Mouse (Mus musculus): Measurements from ENCODE around the gene Fadd.

DNA sequence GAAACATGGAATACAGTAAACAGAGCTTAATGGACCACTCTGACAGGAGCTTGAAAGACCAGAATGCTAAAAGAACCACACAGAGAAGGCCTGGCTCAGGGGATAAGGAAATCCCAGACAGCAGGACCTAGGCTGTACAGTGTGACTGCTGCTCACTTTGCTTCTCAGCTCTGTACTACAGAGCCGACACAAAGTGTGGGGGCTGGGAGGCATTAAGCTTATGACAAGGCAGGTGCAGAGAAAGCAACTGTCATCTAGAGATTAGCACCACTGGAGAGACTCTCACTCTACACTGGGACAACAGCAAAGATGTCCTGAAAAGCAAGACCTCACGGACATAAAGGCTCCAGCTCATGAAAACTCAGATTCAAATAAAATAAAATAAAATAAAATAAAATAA is 43.1 kb downstream of the Fadd start:
- TF ChIP-seq CTCF (conservative IDR thresholded peaks at IDR 0.05; ENCODE audit: insufficient read depth, insufficient read length, low read depth, low read length) = no peak
- no peak for TF ChIP-seq POLR2A (IDR thresholded peaks at IDR 0.05; ENCODE audit: low read depth, low read length)
